Mouse (Mus musculus): ENCODE data around the gene Mog.

Mog gene

DNA sequence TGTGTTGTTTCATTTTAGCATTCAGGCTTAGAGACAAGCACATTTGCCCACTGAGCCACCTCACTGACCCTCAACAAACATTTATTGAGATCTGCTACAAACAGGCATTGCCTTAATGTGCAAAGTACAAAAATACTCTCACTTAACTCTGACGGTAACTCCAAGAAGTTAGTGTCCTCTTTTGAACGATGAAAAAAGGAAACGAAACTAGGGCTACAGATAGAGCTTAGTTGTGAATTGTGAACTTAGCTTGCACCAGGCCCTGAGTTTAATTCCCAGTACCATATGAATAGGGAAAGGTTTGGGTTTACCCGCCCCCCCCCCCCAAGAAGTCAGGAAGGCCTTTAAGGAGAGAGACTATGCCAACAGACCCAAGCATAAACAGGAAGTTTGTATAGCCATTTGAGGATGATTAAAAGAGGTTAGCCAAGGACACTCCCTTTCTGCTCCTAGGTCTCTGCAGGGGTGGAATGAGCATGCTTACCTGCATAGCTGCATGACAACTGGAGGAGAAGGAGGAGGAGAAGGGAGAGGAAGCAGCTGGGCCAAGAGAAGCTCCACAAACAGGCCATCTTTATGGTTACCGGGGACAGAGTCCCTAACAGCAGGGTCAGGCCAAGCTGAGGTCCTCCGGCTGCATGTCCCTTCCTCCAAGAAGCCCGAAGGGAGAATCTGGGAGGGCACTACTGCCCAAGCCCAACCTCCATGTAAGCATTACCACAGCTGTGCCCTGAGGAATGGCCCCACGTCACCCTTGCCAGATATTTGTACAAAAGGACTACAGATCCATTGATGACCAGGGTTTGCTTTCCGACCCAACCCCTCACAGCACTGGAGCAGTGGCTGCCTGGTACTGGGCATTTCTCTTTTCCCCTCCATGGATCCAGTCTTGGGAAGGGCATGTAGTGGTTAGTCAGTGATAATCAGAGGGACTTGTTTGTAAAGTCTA is at the start of gene Mog:
Gene Mog (minus strand): TSS at position 771 of the 949 bp plus-strand sequence.
- DNase-seq, result no peak

DNA sequence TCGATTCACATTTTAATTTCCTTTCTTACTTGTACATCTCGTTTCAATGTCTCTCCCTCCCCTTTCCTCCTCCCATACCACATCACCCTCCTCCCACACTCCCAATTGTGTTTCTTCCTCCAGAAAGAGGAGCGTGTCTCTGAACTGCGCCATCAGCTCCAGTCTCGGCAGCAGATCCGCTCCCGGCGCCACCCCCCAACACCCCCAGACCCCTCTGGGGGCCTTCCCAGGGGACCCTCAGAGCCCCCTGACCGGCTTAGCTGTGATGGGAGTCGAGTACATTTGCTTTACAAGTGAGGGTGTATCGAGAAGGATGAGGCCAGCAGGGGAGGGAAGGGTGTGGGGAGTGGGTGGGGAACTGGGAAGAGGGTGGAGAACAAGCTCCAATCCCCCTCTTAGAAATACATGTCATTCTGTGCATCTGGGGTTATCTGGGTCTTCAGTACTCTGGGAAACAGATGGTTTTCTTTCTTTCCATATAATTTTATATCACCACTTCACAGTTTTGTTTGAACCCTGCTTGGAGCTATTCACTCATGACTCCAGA is 49.6 kb upstream of the Mog start:
- DNase-seq, result no peak

DNA sequence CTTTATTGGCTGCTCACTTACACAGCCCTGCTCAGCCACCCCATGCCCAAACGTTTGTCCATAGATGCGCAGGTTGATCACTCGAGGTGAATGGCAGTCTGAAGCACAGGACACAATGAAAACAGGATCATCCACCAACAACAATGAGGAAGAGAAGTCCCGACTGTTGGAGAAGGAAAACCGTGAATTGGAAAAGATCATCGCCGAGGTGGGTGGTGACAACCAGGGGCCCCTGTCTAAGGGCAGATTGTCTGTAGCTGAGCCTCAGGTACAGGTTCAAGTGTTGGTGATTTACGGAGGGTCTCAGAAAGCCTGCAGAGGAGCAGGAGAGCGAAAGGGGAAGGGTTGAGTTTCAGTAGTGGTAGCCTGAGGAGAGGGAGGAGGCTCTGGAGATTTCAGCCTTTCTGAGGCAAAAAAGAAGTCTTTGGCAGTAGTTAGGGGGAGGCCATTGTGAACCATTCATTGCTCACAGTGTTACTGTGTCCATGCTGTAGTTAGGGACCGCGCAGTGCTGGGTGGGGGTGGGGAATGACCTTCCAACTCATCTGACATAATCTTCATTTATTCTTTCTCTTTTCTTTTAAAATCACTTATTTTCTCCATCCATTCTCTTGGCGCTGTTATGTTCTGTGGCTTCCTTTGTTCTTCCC is 49.0 kb upstream of the Mog start:
- no peak for DNase-seq

DNA sequence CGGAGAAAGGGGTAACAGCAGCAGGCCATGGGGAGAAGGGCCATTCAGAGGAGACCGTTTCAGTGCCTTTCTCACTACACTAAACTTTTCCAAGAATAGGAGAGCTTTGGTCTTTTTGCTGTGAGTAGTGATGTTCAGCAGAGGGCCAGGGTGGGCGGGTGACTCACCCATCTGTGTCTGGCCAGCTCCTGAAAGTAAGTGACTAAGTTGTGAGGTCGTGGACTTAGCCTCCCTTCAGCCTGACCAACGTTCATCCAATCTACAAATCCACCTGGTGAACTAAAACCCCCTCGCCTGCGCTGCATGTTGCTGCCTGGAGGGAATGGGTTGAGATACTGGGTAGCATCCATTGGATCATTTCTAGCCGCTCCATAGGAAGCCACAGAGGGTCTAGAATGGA is 46.9 kb upstream of the Mog start:
- no peak for DNase-seq

DNA sequence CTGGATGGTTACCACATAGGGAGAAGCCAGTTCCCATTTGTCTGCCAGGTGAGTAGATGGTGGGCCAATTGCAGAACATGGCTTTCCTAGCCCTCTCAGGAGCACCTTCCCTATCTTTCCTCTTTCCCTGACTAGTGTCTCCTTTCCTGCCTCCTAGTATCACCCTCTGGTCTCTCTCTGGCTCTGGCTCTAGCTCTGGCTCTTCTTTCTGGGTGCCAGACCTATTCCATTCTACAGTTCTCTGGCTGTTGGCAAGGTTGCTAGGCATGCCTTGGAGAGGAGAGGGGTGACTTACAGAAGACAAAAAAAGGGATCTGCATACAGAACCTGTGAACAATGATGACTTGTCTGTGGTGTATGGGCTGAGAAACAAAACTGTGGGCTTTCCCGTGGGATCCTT is 44.7 kb upstream of the Mog start:
- no peak for DNase-seq

DNA sequence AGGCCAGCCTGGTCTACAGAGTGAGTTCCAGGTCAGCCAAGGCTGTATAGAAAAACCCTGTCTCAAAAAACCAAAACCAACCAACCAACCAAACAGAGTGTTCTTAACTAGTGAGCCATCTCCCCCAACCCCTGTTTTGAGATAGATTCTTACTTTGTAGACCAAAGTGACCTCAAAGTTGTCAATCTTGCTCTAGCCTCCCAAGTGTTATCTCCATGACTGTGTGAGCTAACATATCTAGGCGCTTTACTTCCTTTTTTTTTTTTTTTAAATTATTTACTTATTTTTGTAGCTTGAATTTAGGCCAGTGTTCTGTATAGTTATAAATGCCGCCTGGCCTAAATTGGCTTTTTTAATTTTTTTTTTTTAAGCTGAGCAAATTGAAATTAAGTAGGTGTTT is 42.8 kb upstream of the Mog start:
- DNase-seq, result no peak

DNA sequence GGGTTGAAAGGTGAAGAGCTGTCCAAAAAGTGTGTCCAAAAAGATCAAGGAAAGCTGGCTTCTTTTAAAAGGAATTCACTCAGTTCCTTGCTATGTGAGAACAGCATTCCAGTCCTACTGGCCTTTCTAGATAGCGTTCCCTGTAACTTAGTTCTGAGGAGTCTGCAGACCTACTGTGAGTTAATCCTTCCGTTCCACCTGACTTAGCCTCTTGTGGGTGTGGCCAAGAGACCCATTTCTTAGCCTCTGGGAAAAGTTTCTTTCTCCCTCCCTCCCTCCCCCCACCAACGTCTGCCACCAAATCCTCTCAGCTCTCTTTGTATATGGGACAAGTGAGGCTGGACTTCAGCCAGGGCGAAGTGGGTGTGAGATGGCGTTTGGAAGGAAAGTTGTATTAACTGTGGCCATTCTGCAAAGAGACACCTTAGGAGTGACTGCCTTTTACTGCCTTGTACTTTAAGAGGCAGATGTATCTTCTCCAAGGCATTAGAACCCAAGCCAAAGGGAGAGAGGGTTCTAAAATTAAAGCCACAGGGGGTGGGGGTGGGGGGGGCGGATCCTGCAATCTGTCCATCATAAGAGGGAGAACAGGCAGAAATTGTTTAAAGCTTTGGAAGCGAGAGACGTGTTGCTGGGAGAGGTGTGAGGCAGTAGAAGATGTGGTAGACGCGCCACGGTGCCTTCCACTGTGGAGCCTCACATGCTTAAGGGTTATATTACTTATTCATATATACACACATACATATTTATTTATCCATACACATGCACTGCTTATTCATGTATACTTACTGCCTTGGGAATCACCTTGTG is 40.7 kb upstream of the Mog start:
- peak; percentile 51 to 65 for DNase-seq

DNA sequence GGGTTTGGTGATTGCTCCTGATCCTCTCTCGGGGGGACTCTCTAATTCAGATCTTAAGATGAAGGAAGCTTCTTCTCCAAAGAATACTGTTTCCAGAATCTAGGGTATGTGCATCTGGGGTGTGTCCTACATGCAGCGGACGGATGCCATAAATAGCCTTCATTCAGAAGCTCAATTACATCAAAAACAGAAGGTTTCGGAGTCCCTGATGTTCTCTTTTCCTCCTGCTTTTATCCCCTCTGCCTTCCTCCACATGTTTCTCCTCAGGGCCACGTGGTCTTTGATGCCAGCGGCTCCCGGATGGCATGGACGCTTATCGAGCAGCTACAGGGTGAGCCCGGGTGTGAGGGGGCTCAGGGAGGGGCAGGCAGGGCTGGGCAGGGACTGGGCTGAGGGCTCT is 39.9 kb upstream of the Mog start:
- DNase-seq, result no peak

DNA sequence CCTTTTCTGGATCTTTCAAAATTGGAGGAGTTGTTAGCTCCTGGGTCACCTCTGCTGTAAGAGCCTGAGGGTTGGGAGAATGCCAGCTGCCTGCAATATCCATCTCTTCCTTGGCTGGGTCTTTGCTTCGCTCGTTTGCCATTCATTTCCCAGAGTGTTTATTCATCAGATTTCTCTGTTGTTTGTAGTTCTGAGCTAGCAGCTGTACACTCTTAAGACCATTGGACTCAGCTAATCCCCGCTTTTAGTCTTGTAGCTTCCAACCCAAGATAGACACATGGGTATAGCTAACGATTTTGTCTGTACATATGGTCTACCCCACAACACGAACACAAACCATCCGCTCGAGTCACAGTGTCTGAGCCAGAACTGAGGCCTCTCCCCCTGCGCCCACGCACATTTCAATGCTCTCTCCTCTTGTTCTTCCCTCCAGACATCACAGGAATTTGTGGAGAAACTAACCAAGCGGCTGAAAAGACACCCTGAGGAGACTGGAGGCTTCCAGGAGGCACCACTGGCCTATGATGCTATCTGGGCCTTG is 39.0 kb upstream of the Mog start:
- no peak for DNase-seq

DNA sequence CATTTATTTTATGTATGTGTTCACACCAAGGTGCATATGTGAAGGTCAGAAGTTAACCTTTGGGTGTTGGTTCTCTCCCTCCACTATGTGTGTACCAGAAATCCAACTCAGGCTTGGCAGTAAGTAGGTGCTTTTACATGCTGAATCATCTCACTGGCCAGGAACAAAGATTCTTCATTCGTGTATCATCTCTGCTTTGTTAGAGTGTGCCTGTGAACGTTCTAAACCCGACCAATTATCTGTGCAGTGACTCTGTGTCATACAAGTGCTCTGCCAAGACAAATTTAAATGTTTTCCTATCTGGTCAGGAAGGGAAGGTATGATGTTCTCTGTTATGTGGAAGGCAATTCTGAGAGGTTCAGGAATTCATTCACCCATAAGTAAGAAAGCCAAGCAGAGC is 38.2 kb upstream of the Mog start:
- DNase-seq, result no peak

DNA sequence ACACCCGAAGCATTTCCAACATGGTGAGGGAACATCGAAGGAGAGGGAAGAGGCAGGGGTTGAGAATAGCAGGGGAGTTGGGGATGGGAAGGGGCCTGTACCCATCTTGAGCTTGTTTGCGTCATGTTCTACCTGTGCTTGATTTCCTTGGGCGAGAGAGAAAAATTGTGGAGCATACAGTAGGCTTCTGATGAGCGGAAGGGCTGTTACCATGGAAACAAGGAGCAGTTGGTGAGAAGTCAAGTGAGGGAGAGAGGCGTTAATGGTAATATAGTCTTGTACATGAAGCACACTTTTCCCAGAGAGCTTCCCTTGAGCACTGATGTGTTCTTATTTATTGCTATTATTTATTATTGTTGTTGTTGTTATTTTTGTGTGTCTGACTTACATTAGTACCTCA is 33.8 kb upstream of the Mog start:
- DNase-seq, result no peak

DNA sequence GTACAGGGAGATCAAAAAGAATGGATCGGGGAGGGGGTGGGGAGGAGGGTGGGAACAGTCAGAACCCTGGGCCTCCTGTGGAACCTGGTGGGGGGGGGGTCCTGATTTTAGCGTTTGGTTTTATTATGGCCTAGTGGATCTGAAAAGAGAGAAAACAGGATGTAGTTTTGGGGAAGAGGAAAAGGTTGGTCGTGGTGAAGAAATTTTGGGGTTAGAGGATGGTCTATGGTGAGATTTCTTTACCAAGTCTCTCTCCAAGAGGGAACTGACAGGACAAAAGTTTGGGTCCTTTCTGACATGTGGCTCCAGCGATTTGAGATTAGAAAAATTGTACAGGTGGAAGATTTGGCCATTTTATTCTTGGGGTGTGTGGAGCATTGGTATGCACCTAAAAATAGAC is 28.5 kb upstream of the Mog start:
- DNase-seq, result no peak

DNA sequence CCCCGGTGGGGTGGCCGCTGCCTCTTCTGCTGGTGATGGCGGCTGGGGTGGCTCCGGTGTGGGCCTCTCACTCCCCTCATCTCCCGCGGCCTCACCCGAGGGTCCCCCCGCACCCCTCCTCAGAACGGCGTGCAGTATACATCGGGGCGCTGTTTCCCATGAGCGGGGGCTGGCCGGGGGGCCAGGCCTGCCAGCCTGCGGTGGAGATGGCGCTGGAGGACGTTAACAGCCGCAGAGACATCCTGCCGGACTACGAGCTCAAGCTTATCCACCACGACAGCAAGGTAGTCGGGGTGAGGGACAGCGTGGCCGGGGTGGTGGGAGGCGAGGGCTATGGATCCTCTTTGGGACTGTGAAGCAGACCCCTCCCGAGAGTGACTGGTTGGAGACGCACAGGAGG is 27.7 kb upstream of the Mog start:
- DNase-seq, result peak in 1 of 2 experiments; percentile 5

DNA sequence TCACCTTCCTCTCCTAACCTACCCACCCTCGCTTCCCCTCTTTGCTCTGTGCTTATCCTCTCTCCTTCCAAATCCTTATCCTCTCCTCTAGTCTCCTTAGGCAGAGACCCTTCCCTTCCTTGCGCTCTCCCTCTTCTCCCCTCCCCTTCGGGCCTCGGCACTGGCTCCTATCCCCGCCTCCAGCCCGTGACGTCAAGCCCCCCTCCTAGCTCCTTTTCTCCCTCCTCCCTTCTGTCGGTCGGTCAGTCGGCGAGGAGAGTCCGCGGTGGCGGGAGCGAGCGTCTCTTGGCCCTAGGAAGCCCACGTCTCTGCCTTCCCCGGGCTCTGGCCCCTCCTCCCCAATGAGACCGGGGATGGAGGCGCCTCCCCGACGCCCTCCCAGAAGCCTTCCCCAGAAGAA is 27.2 kb upstream of the Mog start:
- peak; percentile 73 to 75 for DNase-seq

DNA sequence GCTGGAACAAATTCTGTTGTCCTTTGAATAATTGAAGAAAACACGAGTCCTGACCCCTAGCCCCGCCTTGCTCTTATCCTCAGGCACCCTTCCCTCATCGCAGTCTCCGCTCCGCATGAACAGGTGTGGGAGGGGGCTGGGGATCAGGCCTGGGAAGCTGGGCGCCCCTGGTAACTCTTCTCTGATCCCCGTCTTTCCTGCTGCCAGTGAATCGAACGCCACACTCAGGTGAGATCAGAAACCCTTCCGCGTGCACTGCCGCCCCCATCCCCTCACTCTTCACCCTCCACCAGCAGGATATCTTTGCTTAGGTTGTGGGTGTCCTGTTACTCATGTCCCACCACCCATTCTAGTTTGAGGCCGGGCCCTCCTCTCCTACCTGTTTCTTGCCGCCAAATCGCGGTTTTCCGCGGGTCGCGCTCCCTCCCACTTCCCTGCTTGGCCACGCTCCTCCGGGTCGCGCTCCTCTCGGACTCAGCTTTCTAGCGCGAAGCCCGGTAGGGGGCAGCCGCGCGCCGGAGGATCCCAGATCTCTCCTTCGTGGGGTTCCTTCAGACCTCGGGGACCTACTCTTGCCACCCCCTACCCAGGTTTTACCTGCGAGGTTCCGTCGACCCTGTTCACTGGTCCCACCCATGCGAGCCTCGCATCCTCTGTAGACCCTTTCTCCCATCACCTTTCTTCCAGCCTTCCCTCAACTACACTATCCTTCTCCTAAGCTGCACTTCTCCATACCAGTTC is 26.5 kb upstream of the Mog start:
- peak; percentile 65 to 77 for DNase-seq

DNA sequence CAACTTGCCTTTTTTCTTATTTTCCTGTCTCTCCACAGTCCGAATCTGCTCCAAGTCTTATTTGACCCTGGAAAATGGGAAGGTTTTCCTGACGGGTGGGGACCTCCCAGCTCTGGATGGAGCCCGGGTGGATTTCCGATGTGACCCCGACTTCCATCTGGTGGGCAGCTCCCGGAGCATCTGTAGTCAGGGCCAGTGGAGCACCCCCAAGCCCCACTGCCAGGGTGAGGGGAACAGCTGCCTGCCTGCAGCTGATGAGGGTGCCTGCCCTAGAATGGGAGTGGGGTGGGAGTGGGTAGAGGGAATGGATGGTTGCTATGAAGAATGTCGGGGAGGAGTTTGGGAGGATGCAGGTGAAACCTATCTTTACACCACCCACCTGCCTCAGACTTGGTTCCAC is 25.2 kb upstream of the Mog start:
- no peak for DNase-seq

DNA sequence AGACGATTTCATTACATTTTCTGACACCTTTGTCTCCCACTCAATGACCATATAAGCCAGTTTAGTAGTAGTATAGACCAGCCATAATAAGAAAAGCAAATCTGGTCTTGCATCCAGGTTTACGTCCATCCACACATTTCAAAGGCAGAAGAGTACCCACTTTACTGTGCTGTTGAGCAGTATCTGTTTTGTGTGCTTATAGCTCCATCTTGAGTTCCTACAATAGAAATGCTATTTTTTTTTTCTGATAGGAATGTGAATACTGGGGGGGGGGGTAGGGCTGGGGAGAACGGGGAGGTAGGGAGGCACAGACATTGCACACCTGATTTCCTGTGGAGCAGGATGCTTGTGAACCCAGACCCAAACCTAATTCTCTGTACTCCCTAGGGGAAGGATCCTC is 24.8 kb upstream of the Mog start:
- no peak for DNase-seq

DNA sequence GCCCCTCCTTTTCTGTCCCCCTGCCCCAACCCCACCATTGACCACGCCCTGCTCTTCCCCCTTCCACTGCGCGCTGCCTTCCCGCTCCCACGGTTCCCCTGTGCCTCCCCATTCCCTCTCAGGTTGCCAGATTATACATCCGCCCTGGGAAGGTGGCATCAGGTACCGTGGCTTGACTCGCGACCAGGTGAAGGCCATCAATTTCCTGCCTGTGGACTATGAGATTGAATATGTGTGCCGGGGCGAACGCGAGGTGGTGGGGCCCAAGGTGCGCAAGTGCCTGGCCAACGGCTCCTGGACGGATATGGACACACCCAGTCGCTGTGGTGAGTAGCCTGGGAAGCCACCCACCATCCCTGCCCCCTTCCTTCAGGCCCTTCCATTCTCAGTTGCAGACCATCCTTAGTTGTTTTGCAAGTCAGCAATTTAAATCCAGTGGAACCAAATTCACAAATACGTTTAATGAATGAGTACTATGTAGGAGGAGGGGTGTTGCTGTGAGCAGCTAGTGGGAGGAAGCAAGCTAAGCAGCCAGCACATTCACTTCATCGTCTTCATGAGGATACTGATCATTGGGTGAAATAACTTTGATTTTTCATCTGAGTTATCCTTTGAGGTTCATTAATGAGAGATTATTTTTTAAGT is 24.3 kb upstream of the Mog start:
- no peak for DNase-seq

DNA sequence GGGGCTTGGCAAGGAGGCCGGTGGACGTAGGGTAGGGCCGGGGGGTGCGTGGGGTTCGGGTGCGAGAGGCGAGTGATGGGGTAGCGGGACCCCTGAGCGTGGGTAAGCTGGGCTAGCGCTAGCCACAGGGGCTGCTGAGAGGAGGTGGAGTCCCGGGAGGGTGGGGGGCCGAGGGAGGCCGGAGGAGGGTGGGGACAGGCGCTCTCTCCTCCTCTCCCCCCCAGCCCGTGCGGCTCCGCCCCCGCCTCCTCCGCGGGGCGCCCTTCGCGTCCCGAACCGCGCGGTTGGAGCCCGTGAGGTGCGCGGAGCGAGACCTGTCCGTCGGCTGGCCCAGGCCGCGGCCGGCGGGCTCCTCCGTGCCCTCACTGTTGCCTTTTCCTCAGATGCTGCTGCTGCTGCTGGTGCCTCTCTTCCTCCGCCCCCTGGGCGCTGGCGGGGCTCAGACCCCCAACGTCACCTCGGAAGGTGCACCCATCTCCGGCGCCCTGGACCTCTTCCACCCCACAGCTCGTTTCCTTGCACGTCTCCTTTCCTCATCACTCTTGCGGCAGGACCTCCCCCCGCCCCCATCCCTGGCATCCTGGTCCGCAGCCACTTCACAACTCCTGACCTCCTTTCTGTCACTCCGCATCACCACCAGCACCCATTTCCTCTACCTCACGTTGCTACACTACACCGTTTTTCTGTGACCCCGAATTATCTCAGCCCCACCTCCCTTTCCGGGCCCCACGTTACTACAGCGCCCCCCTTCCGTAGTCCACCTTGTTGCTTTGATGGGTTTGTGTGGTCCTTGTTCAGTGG is 23.3 kb upstream of the Mog start:
- DNase-seq, result peak; percentile 70 to 78

DNA sequence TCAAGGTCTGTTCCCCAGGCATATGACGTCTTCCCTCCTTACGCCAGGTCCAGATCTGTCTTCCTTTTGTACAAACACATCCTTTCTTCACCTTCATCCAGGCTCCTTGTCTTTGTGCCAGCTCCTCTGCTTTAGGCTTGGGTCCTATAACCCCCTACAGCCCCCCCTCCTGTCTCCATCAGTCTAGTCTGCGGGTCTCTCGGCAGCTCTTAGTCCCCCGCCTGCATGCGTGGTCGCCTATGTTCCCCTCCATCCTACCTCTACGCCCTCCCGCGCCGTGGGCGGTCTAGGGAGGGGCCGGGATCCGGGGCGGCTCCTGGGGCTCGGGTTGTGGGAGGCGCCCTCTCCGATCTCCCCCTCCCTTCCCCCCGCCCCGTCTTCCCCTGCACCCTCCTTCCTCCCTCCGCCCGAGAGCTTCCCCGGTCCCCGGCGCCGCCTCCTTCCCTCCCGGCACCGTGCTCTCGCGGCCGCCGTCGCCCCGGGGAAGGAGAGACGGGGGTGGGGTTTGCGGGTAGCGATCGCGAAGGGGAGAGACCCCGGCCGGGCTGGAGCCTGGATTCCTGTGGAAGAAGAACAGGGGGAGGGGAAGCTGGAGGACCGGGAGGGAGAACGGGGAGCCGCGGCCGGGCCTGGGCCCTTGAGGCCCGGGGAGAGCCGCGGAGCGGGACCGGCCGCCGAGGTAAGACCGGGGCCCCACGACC is 22.6 kb upstream of the Mog start, which contains the start of gene Gabbr1:
Gene Gabbr1 (plus strand): TSS at position 356 of the 701 bp plus-strand sequence.
- DNase-seq, result peak; percentile 86 to 88

Measured in lung, postnatal 4 days (tissue).